Mouse (Mus musculus) liver, postnatal 0 days (tissue): ENCODE measurements around the gene Gga3.

Experiments
- CTCF ChIP-seq: sonication (generic); IDR thresholded peaks from 2 replicates; pipeline ENCODE4 v1.5.1; 2016; ENCODE audit warnings: antibody characterized with exemption, low read depth
- EP300 ChIP-seq: IDR thresholded peaks from 2 replicates; pipeline ENCODE4 v1.6.1; 2016; ENCODE audit warnings: antibody characterized with exemption, low read depth, mild to moderate bottlenecking

DNA sequence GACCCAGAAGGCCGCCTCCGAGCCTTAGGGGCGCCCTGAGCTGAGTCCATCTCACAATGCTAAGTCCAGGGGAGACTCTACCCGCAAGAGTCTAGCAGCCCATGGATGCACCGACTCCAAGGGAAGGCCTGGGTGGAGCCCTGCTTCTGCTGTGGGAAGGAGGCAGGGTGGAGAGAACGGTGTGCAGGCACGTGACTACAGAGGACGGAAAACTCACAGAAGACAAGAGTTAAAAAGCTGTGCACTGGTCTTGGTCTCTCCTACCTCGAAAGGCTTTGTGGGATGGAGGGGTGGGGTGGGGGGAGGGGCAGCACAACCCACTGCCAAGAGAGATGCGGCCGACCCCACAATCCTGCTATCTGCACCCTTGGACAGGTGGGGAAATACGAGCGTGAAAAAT is 40.5 kb upstream of the Gga3 start:
- TF ChIP-seq CTCF (no peak), EP300 (no peak)
